Mouse (Mus musculus) lung, postnatal 10 days (tissue): ENCODE results near the gene Alk.

Experiments
- DNase-seq: peaks from one replicate; pipeline ENCODE4 v3.0.0; 2021

The Alk gene

GRCm38 (mm10) chr17:72604610-72604980 lies at the start of gene Alk:
Alk (minus strand) TSS chr17:72604627.
- DNase-seq, result peak; percentile 77

GRCm38 (mm10) chr17:72652801-72653200 lies 48.4 kb upstream of the Alk start:
- no peak for DNase-seq

- DNase-seq, result no peak
These were observed 44.3 kb upstream of the Alk start for GRCm38 (mm10) chr17:72648607-72649217.

- no peak for DNase-seq
These were observed 41.7 kb upstream of the Alk start for GRCm38 (mm10) chr17:72646167-72646566.

GRCm38 (mm10) chr17:72640095-72640494 lies 35.7 kb upstream of the Alk start:
- no peak for DNase-seq

GRCm38 (mm10) chr17:72639400-72639799 lies 35.0 kb upstream of the Alk start:
- no peak for DNase-seq

- DNase-seq, result peak; percentile 83
These were observed 1.8 kb upstream of the Alk start for GRCm38 (mm10) chr17:72606251-72606650.

GRCm38 (mm10) chr17:72603886-72604609 lies 379 bp downstream of the Alk start:
- no peak for DNase-seq

- peak; percentile 87 for DNase-seq
These were observed 1.1 kb downstream of the Alk start for GRCm38 (mm10) chr17:72603118-72603885.

- no peak for DNase-seq
These were observed 3.6 kb downstream of the Alk start for GRCm38 (mm10) chr17:72600806-72601205.

- DNase-seq, result no peak
These were observed 16.8 kb downstream of the Alk start for GRCm38 (mm10) chr17:72587671-72588070.

GRCm38 (mm10) chr17:72580142-72580541 lies 24.3 kb downstream of the Alk start:
- no peak for DNase-seq

- no peak for DNase-seq
These were observed 25.1 kb downstream of the Alk start for GRCm38 (mm10) chr17:72579321-72579720.

- DNase-seq, result no peak
These were observed 33.0 kb downstream of the Alk start for GRCm38 (mm10) chr17:72571379-72571778.

- DNase-seq, result no peak
These were observed 34.9 kb downstream of the Alk start for GRCm38 (mm10) chr17:72569491-72569890.

GRCm38 (mm10) chr17:72563423-72563822 lies 41.0 kb downstream of the Alk start:
- DNase-seq, result no peak

- no peak for DNase-seq
These were observed 43.0 kb downstream of the Alk start for GRCm38 (mm10) chr17:72561471-72561870.

GRCm38 (mm10) chr17:72560771-72561170 lies 43.7 kb downstream of the Alk start:
- no peak for DNase-seq

GRCm38 (mm10) chr17:72557029-72557735 lies 47.2 kb downstream of the Alk start:
- DNase-seq, result no peak

GRCm38 (mm10) chr17:72546274-72546673 lies 58.2 kb downstream of the Alk start:
- DNase-seq, result no peak

- no peak for DNase-seq
These were observed 69.1 kb downstream of the Alk start for GRCm38 (mm10) chr17:72535304-72535703.

GRCm38 (mm10) chr17:72532266-72532665 lies 72.2 kb downstream of the Alk start:
- DNase-seq, result no peak

GRCm38 (mm10) chr17:72528481-72528880 lies 75.9 kb downstream of the Alk start:
- DNase-seq, result no peak
